Mouse (Mus musculus) C2C12 (cell line): Measurements from ENCODE around the gene Hyal3.

Experiments used
- CEBPB ChIP-seq: IDR thresholded peaks from one replicate; pipeline ENCODE4 v1.6.1; 2011; ENCODE audit warnings: low read depth, mild to moderate bottlenecking, control low read depth, moderate library complexity
- CTCF ChIP-seq: IDR thresholded peaks from one replicate; pipeline ENCODE4 v1.5.1; 2011; ENCODE audit not compliant: control insufficient read depth, insufficient read depth, insufficient read length
- FOSL1 ChIP-seq: IDR thresholded peaks from one replicate; pipeline ENCODE4 v1.8.0; 2011; ENCODE audit warnings: mild to moderate bottlenecking, low read length; ENCODE audit not compliant: poor library complexity, insufficient read depth, severe bottlenecking
- MAX ChIP-seq: IDR thresholded peaks from one replicate; pipeline ENCODE4 v1.6.1; 2011; ENCODE audit warnings: mild to moderate bottlenecking, control low read depth
- MYOD1 ChIP-seq: IDR thresholded peaks from one replicate; pipeline ENCODE4 v1.6.1; 2011; ENCODE audit warnings: low read depth; ENCODE audit not compliant: control insufficient read depth, insufficient read length
- MYOG ChIP-seq: IDR thresholded peaks from one replicate; pipeline ENCODE4 v1.6.1; 2011; ENCODE audit not compliant: control insufficient read depth, insufficient read length; ENCODE audit errors: extremely low read depth
- USF1 ChIP-seq: IDR thresholded peaks from one replicate; pipeline ENCODE4 v1.6.1; 2011; ENCODE audit warnings: low read depth, mild to moderate bottlenecking, control low read depth, moderate library complexity

- TF ChIP-seq MAX, result no peak
- TF ChIP-seq CTCF, result no peak
- TF ChIP-seq USF1, result no peak
- TF ChIP-seq FOSL1, result no peak
- no peak for TF ChIP-seq CEBPB
- TF ChIP-seq MYOD1, result no peak
- no peak for TF ChIP-seq MYOG
Measured at GRCm38 (mm10) chr9:107563029-107563581, 17.5 kb upstream of the Hyal3 start, which contains the start of gene Tusc2.
